Mouse (Mus musculus) neural tube, embryonic 15.5 days (tissue): ENCODE data around the gene Cdkn1b. TPM values are rescaled to one million over a fixed set of nuclear protein-coding genes. Genes with fewer than 3 reads are reported as not detected.

Source experiments
- ATAC-seq: fragments of 200-750 bp; cut with Nextera tagmentation; 2 replicates; pipeline ENCODE4 v1.8.0; 2017; ENCODE audit warnings: mild to moderate bottlenecking, moderate TSS enrichment, moderate library complexity; ENCODE audit not compliant: low FRiP score
- H3K27ac ChIP-seq: fragments of 300-500 bp; sonication (generic); replicated peaks from 2 replicates; pipeline ENCODE4 v1.5.1; 2015; ENCODE audit warnings: mild to moderate bottlenecking, inconsistent platforms
- H3K27me3 ChIP-seq: fragments of 300-500 bp; sonication (generic); replicated peaks from 2 replicates; pipeline ENCODE4 v1.6.1; 2015; ENCODE audit warnings: inconsistent platforms
- H3K36me3 ChIP-seq: fragments of 300-500 bp; sonication (generic); 2 replicates; pipeline ENCODE4 v1.6.1; 2015; ENCODE audit warnings: inconsistent platforms
- H3K4me1 ChIP-seq: fragments of 300-500 bp; sonication (generic); 2 replicates; pipeline ENCODE4 v1.6.1; 2015; ENCODE audit warnings: inconsistent platforms
- H3K4me2 ChIP-seq: fragments of 300-500 bp; sonication (generic); 2 replicates; pipeline ENCODE4 v1.6.1; 2015; ENCODE audit warnings: inconsistent platforms, mild to moderate bottlenecking, moderate library complexity
- H3K4me3 ChIP-seq: fragments of 300-500 bp; sonication (generic); replicated peaks from 2 replicates; pipeline ENCODE4 v1.5.1; 2015; ENCODE audit warnings: mild to moderate bottlenecking, inconsistent platforms
- H3K9ac ChIP-seq: fragments of 300-500 bp; sonication (generic); replicated peaks from 2 replicates; pipeline ENCODE4 v1.6.1; 2015; ENCODE audit warnings: mild to moderate bottlenecking, inconsistent platforms
- H3K9me3 ChIP-seq: fragments of 300-500 bp; sonication (generic); replicated peaks from 2 replicates; pipeline ENCODE4 v1.6.1; 2016; ENCODE audit warnings: inconsistent platforms
- WGBS: fragments of 180-500 bp; shearing (Covaris S2); methylation state at CpG from one replicate; pipeline ENCODE4 v1.1.7; 2015; ENCODE audit warnings: mixed read lengths; 5-methylcytosine and 5-hydroxymethylcytosine counted together
- polyA plus RNA-seq: library from polyadenylated mRNA; unstranded; fragments of >200 nt; fragmentation: Nextera tagmentation; extraction: Ambion mirVana; gene quantifications from 2 replicates; pipeline ENCODE4 v1.2.1, GENCODE M21; 2015

Gene Cdkn1b
- polyA plus RNA-seq, 1 experiment from 2014 or later: 15.7 TPM

GRCm38 (mm10) chr6:134961858-134962517, 41.8 kb downstream of the Cdkn1b start:
- no peaks in the 10 kb centered on the region for H3K27me3 ChIP-seq
- H3K9ac ChIP-seq: no peak overlapping the region
- H3K36me3 ChIP-seq: no peaks in the 10 kb centered on the region
- H3K27ac ChIP-seq: no peak overlapping the region
- no peak overlapping the region for H3K4me3 ChIP-seq
- no peak overlapping the region for H3K4me2 ChIP-seq
- no peaks in the 10 kb centered on the region for H3K9me3 ChIP-seq
- 0 out of 2 replicates have a peak, but pooled peaks cover 3% of the 10 kb centered on the region for H3K4me1 ChIP-seq
- WGBS: 48% methylated on average over 9 of the region's 9 CpGs
- ATAC-seq: no peak

- no peak for ATAC-seq
- H3K27ac ChIP-seq: no peak overlapping the region
These were observed 42.3 kb downstream of the Cdkn1b start for GRCm38 (mm10) chr6:134962518-134962893.

GRCm38 (mm10) chr6:134963910-134964309, 43.7 kb downstream of the Cdkn1b start:
- 73% methylated on average over 2 of the region's 2 CpGs for WGBS
- no peak overlapping the region for H3K9ac ChIP-seq
- H3K36me3 ChIP-seq: no peaks in the 10 kb centered on the region
- no peak overlapping the region for H3K27ac ChIP-seq
- H3K9me3 ChIP-seq: no peaks in the 10 kb centered on the region
- no peak overlapping the region for H3K4me2 ChIP-seq
- no peak overlapping the region for H3K4me3 ChIP-seq
- ATAC-seq: no peak
- 0 out of 2 replicates have a peak, but pooled peaks cover 3% of the 10 kb centered on the region for H3K4me1 ChIP-seq
- H3K27me3 ChIP-seq: no peaks in the 10 kb centered on the region

More at GRCm38 (mm10) chr6:134962518-134962893, 42.3 kb downstream of the Cdkn1b start:
- H3K4me3 ChIP-seq: no peak overlapping the region
- no peak overlapping the region for H3K4me2 ChIP-seq
- no peak overlapping the region for H3K9ac ChIP-seq
- H3K36me3 ChIP-seq: no peaks in the 10 kb centered on the region
- H3K9me3 ChIP-seq: no peaks in the 10 kb centered on the region
- WGBS: 36% methylated on average over 5 of the region's 5 CpGs
- no peaks in the 10 kb centered on the region for H3K27me3 ChIP-seq
- H3K4me1 ChIP-seq: 0 out of 2 replicates have a peak, but pooled peaks cover 3% of the 10 kb centered on the region

- WGBS: 89% methylated on average over 5 of the region's 5 CpGs
These were observed 46.5 kb downstream of the Cdkn1b start for GRCm38 (mm10) chr6:134966681-134967080.

GRCm38 (mm10) chr6:134968326-134968725, 48.1 kb downstream of the Cdkn1b start:
- 87% methylated on average over 1 of the region's 1 CpGs for WGBS
- no peak for ATAC-seq
- H3K9ac ChIP-seq: no peak overlapping the region
- H3K36me3 ChIP-seq: no peaks in the 10 kb centered on the region
- no peak overlapping the region for H3K4me3 ChIP-seq
- H3K27ac ChIP-seq: no peak overlapping the region
- H3K4me2 ChIP-seq: no peak overlapping the region
- H3K4me1 ChIP-seq: no peaks in the 10 kb centered on the region
- no peaks in the 10 kb centered on the region for H3K27me3 ChIP-seq
- no peaks in the 10 kb centered on the region for H3K9me3 ChIP-seq

More at GRCm38 (mm10) chr6:134966681-134967080, 46.5 kb downstream of the Cdkn1b start:
- H3K4me2 ChIP-seq: no peak overlapping the region
- H3K4me1 ChIP-seq: no peaks in the 10 kb centered on the region
- no peaks in the 10 kb centered on the region for H3K9me3 ChIP-seq
- no peak overlapping the region for H3K4me3 ChIP-seq
- no peaks in the 10 kb centered on the region for H3K27me3 ChIP-seq
- H3K36me3 ChIP-seq: no peaks in the 10 kb centered on the region
- no peak overlapping the region for H3K27ac ChIP-seq
- no peak overlapping the region for H3K9ac ChIP-seq
- ATAC-seq: no peak

- Histone ChIP-seq H3K4me2 (no peak overlapping the region), H3K4me3 (no peak overlapping the region), H3K4me1 (no peaks in the 10 kb centered on the region), H3K27me3 (no peaks in the 10 kb centered on the region), H3K9me3 (no peaks in the 10 kb centered on the region), H3K36me3 (no peaks in the 10 kb centered on the region), H3K9ac (no peak overlapping the region), H3K27ac (no peak overlapping the region)
- no peak for ATAC-seq
- WGBS: 88% methylated on average over 2 of the region's 2 CpGs
These were observed 49.3 kb downstream of the Cdkn1b start for GRCm38 (mm10) chr6:134969498-134969897.

- Histone ChIP-seq H3K4me3 (no peak overlapping the region), H3K4me2 (no peak overlapping the region), H3K36me3 (no peaks in the 10 kb centered on the region), H3K27ac (no peak overlapping the region), H3K9me3 (no peaks in the 10 kb centered on the region), H3K9ac (no peak overlapping the region), H3K4me1 (0 out of 2 replicates have a peak, but pooled peaks cover 5% of the 10 kb centered on the region), H3K27me3 (no peaks in the 10 kb centered on the region)
- ATAC-seq: no peak
- WGBS: 51% methylated on average over 4 of the region's 4 CpGs
These were observed 51.9 kb downstream of the Cdkn1b start for GRCm38 (mm10) chr6:134972096-134972495.

Other genes starting within 250 kb of the Cdkn1b start
- 5.2 and 6.6 TPM in 2 replicates for gene Dusp16, start 127.8 kb upstream of the Cdkn1b start, polyA plus RNA-seq
- 3.9 and 4.6 TPM in 2 replicates for gene Crebl2, start 90.2 kb upstream of the Cdkn1b start, polyA plus RNA-seq
- gene Gpr19, start 21.8 kb upstream of the Cdkn1b start, polyA plus RNA-seq: 31.2 and 37.0 TPM in 2 replicates
- 4.0 and 4.1 TPM in 2 replicates for gene Apold1, start 61.3 kb downstream of the Cdkn1b start, polyA plus RNA-seq
- 74.6 and 86.6 TPM in 2 replicates for gene Ddx47, start 91.2 kb downstream of the Cdkn1b start, polyA plus RNA-seq
- gene Gprc5a, start 145.2 kb downstream of the Cdkn1b start, polyA plus RNA-seq: 0.40 and 3.3 TPM in 2 replicates
- gene Gprc5d, start 197.9 kb downstream of the Cdkn1b start, polyA plus RNA-seq: not detected in 2 replicates